Mouse (Mus musculus): ENCODE measurements around the gene Erp27.

Erp27 gene

DNA sequence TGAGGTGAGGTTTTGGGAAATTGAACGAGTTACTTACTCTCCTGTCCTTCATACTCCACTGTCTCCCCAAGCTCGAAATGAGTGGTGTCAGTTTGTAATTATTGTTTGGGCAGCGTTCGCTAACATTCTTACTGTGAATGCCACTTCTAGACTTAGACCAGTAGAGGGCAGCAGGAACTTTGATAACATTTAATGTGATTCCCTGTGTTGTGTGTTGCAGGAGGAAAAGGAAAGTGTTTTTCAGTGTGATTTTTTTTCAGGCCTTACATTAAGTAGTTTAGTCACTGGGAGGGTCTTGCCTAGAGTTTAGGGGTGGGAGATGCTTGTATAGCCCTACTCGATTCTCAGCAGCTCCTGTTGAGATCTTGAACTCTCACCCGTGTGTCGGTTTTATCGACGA, 61.0 kb downstream of the Erp27 start:
- no peak for DNase-seq (ENCODE audit: low spot score in 2 of 2)

DNA sequence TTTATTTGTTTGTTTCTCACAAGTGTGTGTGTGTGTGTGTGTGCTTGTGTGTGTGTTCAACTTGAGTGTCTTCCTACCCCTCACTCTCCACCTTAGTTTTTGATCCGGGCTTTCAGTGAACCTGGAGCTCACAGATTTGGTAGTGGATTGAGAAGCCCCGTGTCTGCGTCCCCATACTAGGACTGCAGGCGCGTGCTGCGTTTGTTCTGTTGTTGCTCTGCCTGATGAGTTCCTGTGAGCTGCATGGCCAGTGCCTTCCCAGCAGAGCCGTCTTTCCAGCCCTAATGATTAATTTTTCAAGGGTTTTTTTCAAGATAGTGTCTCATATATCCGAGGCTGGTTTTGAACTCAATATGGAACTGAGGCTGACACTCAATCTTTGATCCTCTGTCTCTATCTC, 63.6 kb downstream of the Erp27 start:
- no peak for DNase-seq (ENCODE audit: low spot score in 2 of 2)

DNA sequence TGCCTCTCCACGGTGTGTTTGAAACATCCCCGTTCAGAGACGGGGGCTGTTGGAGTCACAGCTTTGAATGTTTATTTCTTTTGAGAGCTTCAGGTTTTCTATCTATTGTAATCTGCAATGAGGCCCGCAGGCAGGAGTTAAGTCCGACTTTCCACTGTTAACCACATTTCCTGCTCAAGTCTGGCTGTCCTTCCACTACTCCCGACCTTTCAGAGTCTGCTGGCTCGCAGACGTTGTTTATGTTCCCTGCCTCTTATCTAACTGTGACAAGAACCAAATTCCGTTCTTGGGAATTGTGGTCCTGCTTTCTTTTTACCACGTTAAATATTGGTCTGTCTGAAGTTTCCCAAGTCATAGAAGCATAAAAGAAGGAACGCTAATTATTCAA, 64.1 kb downstream of the Erp27 start:
- DNase-seq (ENCODE audit: low spot score in 2 of 2), result no peak
